Mouse (Mus musculus) monocyte, adult 2 months (primary cell): ENCODE results near the gene Kirrel2.

Experiments used
- DNase-seq, 2 experiments: peaks; one replicate each; pipeline ENCODE4 v3.0.0; 2022; ENCODE audit warnings: low spot score in 2 of 2, low read depth in 1 of 2

Kirrel2 gene

GRCm38 (mm10) chr7:30419561-30420499, 37.7 kb downstream of the Kirrel2 start, which contains the start of gene Hcst:
Gene Hcst, minus strand, starts transcription at chr7:30419854.
- peak; percentile 66 to 84 for DNase-seq

- DNase-seq = no peak
Measured at GRCm38 (mm10) chr7:30417856-30418255, 39.6 kb downstream of the Kirrel2 start.

- peak in 1 of 2 experiments; percentile 84 for DNase-seq
Measured at GRCm38 (mm10) chr7:30413596-30413995, 43.9 kb downstream of the Kirrel2 start, which contains the start of gene Tyrobp. Gene Tyrobp, plus strand, starts transcription at chr7:30413760.

- peak in 1 of 2 experiments; percentile 73 for DNase-seq
Measured at GRCm38 (mm10) chr7:30412735-30413147, 44.7 kb downstream of the Kirrel2 start.

GRCm38 (mm10) chr7:30411023-30411422, 46.5 kb downstream of the Kirrel2 start:
- no peak for DNase-seq

- no peak for DNase-seq
Measured at GRCm38 (mm10) chr7:30409789-30410188, 47.7 kb downstream of the Kirrel2 start.

GRCm38 (mm10) chr7:30408639-30409038, 48.9 kb downstream of the Kirrel2 start:
- no peak for DNase-seq

- DNase-seq = no peak
Measured at GRCm38 (mm10) chr7:30402343-30402742, 55.1 kb downstream of the Kirrel2 start.

GRCm38 (mm10) chr7:30399671-30400070, 57.8 kb downstream of the Kirrel2 start:
- no peak for DNase-seq
